Mouse (Mus musculus) MEL (cell line): Measurements from ENCODE around the gene Ube2h. TPM values are rescaled to one million over a fixed set of nuclear protein-coding genes. Genes with fewer than 3 reads are reported as not detected.

Experiments used
- polyA plus RNA-seq, 2 experiments: library from polyadenylated mRNA; stranded (reverse) in 1 of 2; unstranded in 1 of 2; fragments of >175 nt in 1 of 2; fragments of >200 nt in 1 of 2; gene quantifications; 2 replicates each; pipeline versions ENCODE4 v1.2.1 to v1.2.4; 2012; ENCODE audit warnings: low replicate concordance in 2 of 2, low read depth in 1 of 2; ENCODE audit not compliant: insufficient read length in 2 of 2, insufficient read depth in 1 of 2, missing spikeins in 1 of 2
- total RNA-seq: library from RNA; depleted of rRNA; stranded (reverse); fragments of 300-350 nt; gene quantifications from 2 replicates; pipeline ENCODE4 v1.2.3, GENCODE M21; 2012; rRNA removed

Ube2h gene
- total and polyA plus RNA-seq, 3 experiments, result 4.2 to 7.4 TPM; not detected in 1

Other genes with a start within 250 kb of the Ube2h start
- gene Zc3hc1, start 86.5 kb upstream of the Ube2h start, total RNA-seq, result 54.7 and 59.8 TPM in 2 replicates
- 10 to 100 TPM in 1 of 2 experiments, not detected in 1; 87.7 TPM for gene Zc3hc1, start 86.5 kb upstream of the Ube2h start, polyA plus RNA-seq
- 35.0 and 37.3 TPM in 2 replicates for gene Klhdc10, start 97.3 kb upstream of the Ube2h start, total RNA-seq
- 10 to 100 TPM in 1 of 2 experiments, not detected in 1; 40.8 TPM for gene Klhdc10, start 97.3 kb upstream of the Ube2h start, polyA plus RNA-seq
- 25.4 and 26.1 TPM in 2 replicates for gene Tmem209, start 205.2 kb upstream of the Ube2h start, total RNA-seq
- gene Tmem209, start 205.2 kb upstream of the Ube2h start, polyA plus RNA-seq, result 10 to 100 TPM; 35.9 to 93.4 TPM
- 0.08 TPM in 1 of 2 replicates, not detected in the other for gene Ssmem1, start 205.3 kb upstream of the Ube2h start, total RNA-seq
- gene Ssmem1, start 205.3 kb upstream of the Ube2h start, polyA plus RNA-seq, result under 1 TPM in 1 of 2 experiments, not detected in 1; 0.13 TPM
- gene Cpa2, start 237.0 kb upstream of the Ube2h start, total RNA-seq, result 0.12 and 0.29 TPM in 2 replicates
- gene Cpa2, start 237.0 kb upstream of the Ube2h start, polyA plus RNA-seq, result under 1 TPM in 1 of 2 experiments, not detected in 1; 0.43 TPM